Mouse (Mus musculus) megakaryocyte, embryonic 14.5 days (primary cell): ENCODE data around the gene Dock9.

Source experiments
- FLI1 ChIP-seq: IDR thresholded peaks from 2 replicates; pipeline ENCODE4 v1.6.1; 2012; ENCODE audit warnings: low read length, inconsistent platforms, mixed read lengths
- GATA1 ChIP-seq: IDR thresholded peaks from 3 replicates; pipeline ENCODE4 v1.6.1; 2012; ENCODE audit warnings: mixed read lengths, low read length, inconsistent platforms, borderline replicate concordance

- TF ChIP-seq FLI1 (no peak), GATA1 (no peak)
These were observed 183.0 kb downstream of the Dock9 start for GRCm38 (mm10) chr14:121614461-121615170.
